Mouse (Mus musculus): ENCODE measurements around the gene Sost.

Gene Sost

DNA sequence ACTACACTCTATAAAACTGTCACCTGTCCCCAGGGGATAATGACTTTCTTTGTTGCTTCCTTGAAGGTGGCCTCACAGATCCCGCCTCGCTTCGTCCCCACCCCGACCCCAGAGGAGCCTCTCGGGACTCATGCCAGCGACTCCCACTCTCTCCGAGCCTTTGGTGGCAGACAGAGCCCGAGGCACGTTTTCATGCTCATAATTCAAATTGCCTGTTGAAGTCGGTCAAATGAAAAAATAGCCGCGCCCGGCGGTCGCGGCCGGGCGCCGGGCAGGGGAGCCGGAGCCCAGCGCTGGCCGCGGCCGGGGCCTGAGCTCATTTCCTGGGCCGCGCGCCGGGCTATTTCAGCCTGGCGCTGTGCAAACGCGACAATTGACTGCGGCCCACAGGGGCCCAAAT lies 29.7 kb downstream of the Sost start:
- no peak for DNase-seq

DNA sequence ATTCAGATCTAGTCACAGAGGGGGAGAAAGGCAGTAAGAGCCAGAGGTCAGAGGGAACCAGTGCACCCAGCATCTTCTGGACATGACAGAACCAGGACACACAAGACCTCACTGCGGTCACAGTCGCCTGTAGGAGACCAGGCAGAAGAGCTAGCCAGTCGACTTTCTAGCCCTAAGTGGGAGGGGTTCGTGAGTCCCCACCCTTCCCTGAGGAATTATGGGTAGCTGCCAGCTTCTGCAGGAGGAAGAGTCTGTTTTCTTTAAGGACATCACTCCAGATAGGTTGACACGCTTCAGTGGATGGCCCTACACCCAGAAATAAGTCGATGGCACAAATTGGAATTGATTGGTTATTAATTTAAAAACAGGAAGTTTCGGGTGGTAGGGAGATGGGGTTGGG lies 30.4 kb downstream of the Sost start:
- DNase-seq, result no peak

DNA sequence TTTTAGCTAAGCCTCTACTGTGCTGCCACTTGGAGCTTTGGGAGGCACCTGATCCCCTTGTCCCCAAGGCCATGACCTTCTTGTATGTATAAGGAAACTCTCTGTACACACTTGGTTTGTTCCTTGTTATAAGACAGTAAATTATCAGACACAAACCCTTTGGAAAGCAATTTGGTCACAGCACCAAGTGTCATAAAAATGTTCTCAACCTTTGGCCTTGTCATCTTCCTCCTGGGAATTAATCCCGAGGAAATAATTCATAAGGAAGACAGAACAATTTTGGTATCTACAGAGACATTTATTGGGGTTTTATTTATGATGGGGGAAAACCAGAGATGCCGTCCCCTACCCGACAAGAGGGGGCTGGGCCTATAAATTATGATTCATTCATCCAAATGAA lies 31.1 kb downstream of the Sost start:
- no peak for DNase-seq

DNA sequence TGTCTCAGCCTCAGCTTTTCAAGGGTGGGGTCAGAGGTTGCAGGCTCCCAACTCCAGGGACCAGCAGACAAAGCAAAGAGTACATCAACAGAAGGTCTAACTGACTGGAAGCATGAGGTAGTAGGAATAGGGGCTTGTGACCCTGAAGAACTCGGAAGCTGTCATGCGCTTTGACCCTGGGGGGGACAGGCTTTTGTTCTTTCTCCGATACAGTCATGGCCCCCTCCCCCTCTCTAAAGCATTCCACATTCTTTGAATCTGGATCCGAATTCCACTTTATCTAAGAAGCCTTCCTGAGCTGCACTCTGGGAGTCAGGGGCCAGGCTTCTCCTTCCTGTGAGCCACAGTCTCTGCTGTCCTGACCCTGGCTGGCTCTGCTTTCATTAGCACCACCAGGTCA lies 34.8 kb downstream of the Sost start:
- no peak for DNase-seq

DNA sequence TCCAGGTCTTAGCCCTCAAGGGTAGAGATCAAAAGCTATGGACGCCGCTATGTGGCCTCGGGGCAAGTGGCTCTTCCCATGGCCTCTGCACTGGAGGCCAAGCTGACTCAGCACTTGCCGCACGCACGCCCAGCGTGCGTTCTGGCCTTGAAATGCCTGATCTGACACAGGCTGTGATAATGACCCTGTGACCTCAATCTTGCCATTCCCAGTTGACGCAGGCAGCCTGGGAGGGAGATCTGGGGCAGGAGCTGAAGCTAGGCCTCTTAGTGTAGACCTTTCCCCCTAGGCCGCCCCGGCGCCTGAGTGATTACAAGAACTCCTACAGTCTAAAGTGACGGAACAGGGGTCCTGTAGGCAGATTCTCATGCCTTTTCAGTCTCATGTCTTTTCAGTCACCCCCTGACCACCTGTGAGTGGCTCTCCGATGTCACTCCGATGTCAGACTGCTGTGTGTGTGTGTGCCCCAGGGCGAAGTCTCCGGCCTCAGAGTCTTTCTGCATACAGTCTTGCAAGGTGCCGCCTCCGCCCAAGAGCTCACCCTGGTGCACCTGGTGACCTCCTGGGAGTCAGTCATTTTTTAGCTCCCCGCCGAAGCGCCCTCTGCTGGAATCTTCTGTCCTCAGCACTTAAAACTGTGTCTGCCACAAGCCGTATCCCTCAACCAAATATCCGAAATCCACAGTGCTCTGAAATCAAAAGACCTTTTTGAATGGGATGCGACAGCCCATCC lies 38.6 kb downstream of the Sost start:
- peak in 1 of 2 experiments; percentile 38 for DNase-seq

DNA sequence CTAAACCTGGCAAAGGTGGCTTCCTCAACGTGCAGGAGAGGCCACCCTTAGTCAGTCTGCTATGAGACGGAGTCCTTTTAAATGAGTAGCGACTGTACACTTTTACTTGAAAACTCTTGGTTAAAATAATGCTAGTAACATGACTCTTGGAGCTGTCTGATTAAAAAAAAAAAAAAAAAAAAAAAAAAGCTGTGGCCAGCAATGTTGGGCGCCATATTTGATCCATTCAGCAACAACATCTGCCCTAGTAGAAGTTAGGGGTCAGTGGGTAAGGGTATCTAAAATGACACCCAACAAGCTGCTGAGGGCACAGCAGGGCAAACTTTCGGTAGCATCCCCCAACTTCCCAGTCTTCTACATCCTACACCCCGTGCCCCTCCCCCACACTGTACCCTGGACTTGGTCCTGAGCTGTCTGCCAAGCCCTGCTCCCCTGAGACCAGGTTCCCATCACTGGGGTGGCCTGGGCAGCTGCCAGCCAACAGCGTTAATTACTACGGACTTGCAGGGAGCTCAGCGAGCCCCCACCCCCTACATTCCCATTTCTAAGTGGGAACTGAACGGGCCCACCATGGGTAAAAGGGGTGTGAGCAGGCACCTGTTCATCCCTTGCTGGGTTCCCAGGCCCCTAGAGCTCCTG lies 39.7 kb downstream of the Sost start:
- DNase-seq, result no peak

DNA sequence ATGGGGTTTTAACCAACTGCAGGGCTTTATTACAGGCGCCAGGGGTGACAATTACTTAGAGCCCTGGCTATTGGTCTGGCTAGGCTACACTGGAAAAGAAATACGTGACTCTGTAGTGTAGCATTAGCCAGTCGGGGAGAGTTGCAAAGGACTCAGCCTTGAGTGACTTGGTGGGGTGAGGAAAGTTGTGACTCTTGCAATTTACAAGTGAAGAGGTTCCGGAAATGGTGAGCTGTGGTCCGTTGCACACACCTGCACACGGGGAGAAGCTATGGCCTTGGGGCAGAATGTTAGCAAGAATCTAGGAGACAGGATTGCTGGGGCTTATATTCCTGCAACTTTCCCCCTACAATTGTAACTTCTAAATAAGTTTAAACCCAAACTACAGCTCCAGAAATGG lies 41.2 kb downstream of the Sost start:
- DNase-seq, result no peak

DNA sequence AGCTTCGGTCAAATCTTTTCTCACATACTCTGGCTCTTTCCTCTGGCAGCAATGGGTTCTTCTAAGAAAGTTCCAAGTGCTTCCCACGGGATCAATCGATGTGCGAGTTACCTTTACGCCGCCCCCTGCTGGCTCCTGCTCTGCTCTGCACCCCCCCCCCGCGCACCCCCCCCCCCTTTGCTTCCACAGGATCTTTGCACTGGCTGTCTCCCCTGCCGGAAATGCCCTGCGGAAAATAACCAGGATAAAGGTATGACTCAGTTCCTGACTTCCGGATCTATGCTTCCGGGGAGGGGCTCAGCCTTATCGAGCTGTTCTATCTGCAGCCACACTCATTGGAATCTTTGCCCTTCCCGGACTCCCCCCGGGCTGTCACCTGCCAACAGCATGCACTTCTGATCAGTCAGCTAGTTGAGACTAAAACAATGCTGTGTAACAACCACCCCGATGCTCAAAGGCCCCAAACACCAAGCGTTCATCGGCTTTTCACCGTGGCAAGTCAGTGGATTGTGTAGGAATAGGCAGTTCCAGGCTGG lies 42.3 kb downstream of the Sost start:
- no peak for DNase-seq

DNA sequence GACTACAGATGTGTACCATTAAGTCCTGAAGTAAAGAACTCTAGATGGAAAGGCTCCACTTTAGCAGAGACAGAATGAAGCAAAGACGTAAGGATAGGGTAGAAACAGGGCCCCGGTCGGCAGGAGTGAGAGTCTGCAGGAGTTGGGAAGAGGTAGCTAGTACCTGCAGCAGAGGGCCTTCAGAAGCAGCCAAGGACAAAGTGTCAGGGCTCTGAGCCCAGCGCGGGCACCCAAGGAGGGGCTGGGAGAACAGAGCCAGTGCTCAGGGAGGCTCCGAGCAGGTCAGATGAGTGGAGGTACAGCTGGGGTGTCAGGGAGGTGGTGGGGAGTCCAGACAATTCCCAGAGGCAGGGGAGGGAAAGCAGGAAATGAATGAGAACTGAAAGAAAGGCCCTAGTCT lies 42.8 kb downstream of the Sost start:
- no peak for DNase-seq

DNA sequence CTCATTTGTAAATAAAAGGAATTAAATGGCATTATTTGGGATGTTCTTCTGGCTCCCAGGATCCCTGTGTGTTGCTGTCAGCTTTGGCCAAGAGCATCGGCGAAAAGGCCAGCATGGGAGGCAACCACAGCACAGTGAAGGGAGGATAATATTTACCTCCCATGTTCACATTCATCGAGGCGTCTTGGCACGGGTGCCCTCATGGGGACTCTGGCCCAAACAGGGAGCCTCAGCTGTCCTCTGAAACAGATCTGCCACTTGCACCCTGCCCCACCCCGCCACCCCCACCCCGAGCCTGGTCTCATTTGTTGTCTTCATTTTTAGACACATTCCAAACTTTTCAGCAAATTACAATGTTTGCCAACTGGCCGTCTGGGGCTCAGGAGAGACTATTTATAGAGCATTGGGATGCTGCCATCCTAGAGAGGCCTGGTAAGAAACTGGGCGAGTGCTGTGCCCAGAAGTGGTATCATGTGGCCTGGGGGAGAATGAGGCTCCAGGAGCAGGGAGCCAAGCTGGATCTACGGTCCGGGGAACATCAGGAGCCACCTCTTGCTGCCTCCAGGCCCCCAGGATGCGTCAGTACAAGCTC lies 45.4 kb downstream of the Sost start:
- no peak for DNase-seq

DNA sequence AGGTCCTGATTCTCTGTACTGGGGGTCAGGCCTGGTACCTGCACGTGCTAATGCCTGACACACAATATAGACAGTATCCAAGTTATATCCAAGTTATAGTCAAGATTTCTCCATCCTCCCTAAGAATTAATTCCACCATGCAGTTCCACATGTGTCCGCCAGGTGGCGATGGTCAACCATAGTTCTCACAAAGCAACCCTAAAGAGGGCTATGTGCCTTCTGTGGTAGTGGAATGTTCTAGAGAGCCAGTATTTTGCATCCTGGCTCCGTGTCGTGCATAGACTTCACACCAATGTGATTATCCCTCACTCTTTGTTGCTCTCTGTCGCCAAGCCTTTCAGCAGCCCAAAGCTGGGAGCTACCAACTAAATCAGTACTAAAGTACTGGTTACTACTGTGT lies 47.2 kb downstream of the Sost start:
- DNase-seq, result peak; percentile 64 to 89

DNA sequence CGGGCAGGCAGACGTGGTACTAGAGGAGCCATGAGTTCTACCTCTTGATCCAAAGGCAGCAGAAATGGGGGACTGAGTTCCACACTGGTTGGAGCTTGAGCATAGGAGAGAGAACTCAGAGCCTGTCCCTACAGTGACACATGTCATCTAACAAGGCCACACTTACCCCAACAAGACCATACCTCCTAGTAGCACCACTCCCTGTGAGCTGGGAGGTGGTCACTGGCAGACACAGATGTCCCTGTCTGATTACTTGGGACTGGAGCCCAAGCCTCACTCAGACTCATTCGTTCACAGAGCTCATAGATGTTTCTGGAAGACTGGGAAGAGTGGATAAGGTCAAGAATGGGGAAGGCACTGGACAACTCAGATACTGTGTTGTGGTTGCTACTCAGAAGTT lies 48.2 kb downstream of the Sost start:
- DNase-seq, result no peak

DNA sequence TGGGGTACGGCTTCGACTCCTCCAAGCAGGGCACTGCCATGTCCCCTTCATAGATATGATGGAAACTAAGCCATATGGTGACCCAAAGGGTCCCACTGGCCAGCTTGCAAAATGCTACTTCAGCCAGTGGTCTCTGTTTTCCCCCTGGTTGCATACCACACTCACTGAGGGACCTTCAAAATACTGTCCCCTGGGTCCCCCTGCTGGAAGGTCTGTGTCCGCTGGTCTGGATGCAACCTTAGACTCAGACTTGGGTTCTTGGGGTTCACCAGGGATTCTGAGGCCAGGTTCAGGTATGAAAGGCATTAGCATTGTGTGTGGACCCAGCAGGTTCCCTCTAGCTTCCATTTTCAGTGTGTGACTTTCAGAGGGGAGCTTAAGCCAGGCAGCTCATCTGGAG lies 50.0 kb downstream of the Sost start:
- no peak for DNase-seq

DNA sequence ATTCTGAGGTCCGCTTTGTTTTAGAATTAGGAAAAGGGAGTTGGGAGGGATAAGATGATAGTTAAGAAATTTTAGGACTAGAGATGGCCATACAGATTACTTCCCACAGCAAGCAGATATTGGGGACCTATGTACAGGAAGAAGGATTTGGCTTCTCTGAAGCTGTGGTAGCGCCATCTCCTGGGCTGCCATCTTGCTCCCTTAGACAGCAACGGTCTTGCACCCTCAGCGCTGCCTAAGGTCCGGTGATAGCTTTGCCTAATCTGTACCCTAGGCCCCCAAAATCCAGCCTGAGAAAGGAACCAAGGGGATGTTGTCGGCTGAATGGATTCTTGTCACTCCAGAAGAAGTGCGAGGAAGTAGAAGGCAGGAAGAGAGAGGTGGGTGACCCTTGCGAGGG lies 53.2 kb downstream of the Sost start:
- DNase-seq, result no peak

Data from kidney, adult 8-10 months (tissue).